Mouse (Mus musculus): ENCODE data around the gene Sfta2. TPM values are rescaled to one million over a fixed set of nuclear protein-coding genes. Genes with fewer than 3 reads are reported as not detected.
A peak's percentile ranks its signal among the peaks of the same experiment; 100 is the strongest.

The Sfta2 gene
- polyA plus RNA-seq, 1 experiment from 2014 or later: not detected

DNA sequence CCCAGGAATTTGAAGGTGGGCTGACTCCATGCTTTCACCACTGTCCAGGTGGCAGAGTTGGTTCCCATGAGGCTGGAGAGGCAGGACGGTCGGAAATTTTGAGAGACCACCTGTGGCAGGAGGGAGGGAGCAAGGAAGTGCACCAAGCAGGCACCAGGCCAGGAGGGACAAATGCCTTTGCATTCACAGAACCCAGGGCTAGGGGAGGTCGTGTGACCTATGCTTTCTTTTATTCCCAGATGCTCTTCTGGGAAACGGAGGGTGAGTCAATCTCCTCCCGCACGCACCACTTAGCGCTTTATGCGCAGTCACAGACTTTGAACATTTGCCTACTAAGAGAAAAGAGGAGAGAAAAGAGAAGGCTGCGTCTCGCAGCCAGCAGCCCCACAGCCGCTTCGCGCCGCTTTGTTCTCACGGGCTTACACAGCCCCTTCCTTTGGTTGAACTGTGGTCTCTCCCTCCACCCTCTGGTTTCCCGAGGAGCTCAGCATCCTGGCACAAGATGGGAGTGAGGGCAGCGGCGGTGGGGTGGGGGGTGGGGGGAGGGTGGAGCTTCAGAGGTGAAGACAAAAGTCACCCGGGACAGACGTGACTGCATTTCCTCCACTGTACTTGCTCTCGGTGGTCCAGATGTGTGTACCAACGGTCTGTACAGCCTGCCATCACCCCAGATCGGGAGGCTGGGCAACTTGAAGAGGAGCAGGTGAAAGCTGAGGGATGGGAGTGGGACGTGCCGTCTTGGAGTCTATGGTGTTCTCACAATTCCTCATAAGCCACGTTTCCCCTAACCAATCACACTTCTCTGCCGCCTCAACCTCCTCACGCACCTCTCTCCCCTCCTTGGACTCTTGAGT, 32.0 kb upstream of the Sfta2 start:
- peak; percentile 48; the same call in 1 of the 2 replicates for ATAC-seq (ENCODE audit: insufficient number of reproducible peaks, low FRiP score)

GRCm38 (mm10) chr17:35570836-35571235, 30.5 kb upstream of the Sfta2 start:
- Histone ChIP-seq H3K4me3 (no peak overlapping the region), H3K4me1 (replicated peaks) (peaks cover 9% of the 10 kb centered on the region), H3K27me3 (replicated peaks) (peaks cover 57% of the 10 kb centered on the region), H3K9me3 (replicated peaks) (no peaks in the 10 kb centered on the region; the same call in 1 of the 2 replicates), H3K27ac (ENCODE audit: poor library complexity, severe bottlenecking) (no peak overlapping the region), H3K9ac (no peak overlapping the region), H3K4me2 (no peak overlapping the region), H3K36me3 (no peaks in the 10 kb centered on the region)
- WGBS: 78% methylated on average over 14 of the region's 14 CpGs
- ATAC-seq (ENCODE audit: insufficient number of reproducible peaks, low FRiP score): no peak

More for the DNA sequence above, 32.0 kb upstream of the Sfta2 start:
- Histone ChIP-seq H3K4me3 (peak overlapping the region; percentile 37), H3K27ac (ENCODE audit: poor library complexity, severe bottlenecking) (no peak overlapping the region), H3K36me3 (no peaks in the 10 kb centered on the region), H3K4me1 (replicated peaks) (peaks cover 9% of the 10 kb centered on the region), H3K9ac (peak overlapping the region; percentile 55), H3K27me3 (replicated peaks) (peaks cover 49% of the 10 kb centered on the region), H3K4me2 (peak overlapping the region; percentile 72), H3K9me3 (replicated peaks) (no peaks in the 10 kb centered on the region; the same call in 1 of the 2 replicates)
- 4% methylated on average over 28 of the region's 28 CpGs for WGBS

DNA sequence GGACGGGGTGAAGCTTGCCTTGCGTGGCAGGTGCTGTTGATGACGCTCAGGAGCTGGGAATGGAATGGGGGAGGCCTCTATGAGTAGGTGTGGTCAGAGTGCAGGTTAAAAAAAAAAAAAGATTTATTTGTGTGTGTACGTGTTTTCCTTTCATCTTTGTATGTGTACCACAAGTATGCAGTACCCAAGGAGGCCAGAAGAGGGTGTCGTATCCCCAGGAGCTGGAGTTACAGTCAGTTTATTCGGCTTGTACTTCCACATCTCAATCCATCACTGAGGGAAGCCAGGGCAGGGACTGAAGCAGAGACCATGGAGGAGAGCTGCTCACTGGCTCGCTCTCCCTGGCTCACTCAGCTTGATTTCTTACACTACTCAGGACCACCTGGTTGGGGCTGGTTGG, 29.9 kb upstream of the Sfta2 start:
- Histone ChIP-seq H3K4me1 (replicated peaks) (peaks cover 9% of the 10 kb centered on the region), H3K27ac (ENCODE audit: poor library complexity, severe bottlenecking) (no peak overlapping the region), H3K4me3 (no peak overlapping the region), H3K4me2 (no peak overlapping the region), H3K27me3 (replicated peaks) (peaks cover 56% of the 10 kb centered on the region), H3K36me3 (no peaks in the 10 kb centered on the region), H3K9me3 (replicated peaks) (no peaks in the 10 kb centered on the region; the same call in 1 of the 2 replicates), H3K9ac (no peak overlapping the region)
- WGBS: 91% methylated on average over 7 of the region's 7 CpGs
- ATAC-seq (ENCODE audit: insufficient number of reproducible peaks, low FRiP score): no peak

DNA sequence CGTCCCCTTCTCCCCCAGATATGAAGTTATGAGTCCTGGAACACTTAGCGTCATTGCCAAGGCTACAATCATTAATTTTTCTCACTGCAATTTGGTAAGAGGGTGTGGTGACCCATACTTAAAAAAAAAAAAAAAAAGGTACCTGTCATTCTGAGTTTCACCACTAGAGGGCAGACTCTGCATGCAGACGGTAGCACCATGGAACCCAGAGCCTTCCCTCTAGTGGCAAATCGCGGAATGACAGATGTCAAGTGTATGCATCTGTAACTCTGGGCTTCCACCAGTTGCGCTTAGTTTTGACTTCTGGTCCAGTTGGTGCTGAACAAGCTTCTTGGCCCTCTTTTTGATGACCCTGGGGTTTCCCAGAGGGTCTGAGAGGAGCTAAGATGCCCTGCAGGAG, 23.1 kb upstream of the Sfta2 start:
- ATAC-seq (ENCODE audit: insufficient number of reproducible peaks, low FRiP score): no peak
- H3K9me3 ChIP-seq (replicated peaks): no peaks in the 10 kb centered on the region
- no peak overlapping the region for H3K9ac ChIP-seq
- H3K4me3 ChIP-seq: no peak overlapping the region
- no peak overlapping the region for H3K4me2 ChIP-seq
- H3K27ac ChIP-seq (ENCODE audit: poor library complexity, severe bottlenecking): no peak overlapping the region
- no peaks in the 10 kb centered on the region for H3K36me3 ChIP-seq
- peaks cover 22% of the 10 kb centered on the region for H3K27me3 ChIP-seq (replicated peaks)
- no peaks in the 10 kb centered on the region for H3K4me1 ChIP-seq (replicated peaks)
- WGBS: 18% methylated on average over 6 of the region's 6 CpGs

DNA sequence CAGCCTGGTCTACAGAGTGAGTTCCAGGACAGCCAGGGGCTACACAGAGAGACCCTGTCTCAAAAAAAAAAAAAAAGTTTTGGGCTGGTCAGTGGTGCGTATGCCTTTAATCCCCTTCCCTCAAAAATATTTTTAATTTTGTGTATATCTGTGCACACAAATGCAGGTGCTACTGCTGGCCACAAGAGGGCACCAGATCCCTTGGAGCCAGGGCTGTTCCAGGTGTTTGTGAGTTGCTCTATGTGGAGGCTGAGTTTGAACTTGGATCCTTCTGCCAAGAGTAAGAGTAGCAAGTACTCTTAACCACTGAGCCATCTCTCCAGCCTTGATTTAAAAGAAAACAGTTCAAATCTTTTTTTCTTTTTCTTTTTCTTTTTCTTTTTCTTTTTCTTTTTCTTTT, 18.4 kb upstream of the Sfta2 start:
- Histone ChIP-seq H3K36me3 (no peaks in the 10 kb centered on the region), H3K27me3 (replicated peaks) (no peaks in the 10 kb centered on the region), H3K4me3 (no peak overlapping the region), H3K9me3 (replicated peaks) (0 out of 2 replicates have a peak, but pooled peaks cover 4% of the 10 kb centered on the region), H3K4me1 (replicated peaks) (0 out of 2 replicates have a peak, but pooled peaks cover 3% of the 10 kb centered on the region), H3K9ac (no peak overlapping the region), H3K4me2 (no peak overlapping the region), H3K27ac (ENCODE audit: poor library complexity, severe bottlenecking) (no peak overlapping the region)
- no peak for ATAC-seq (ENCODE audit: insufficient number of reproducible peaks, low FRiP score)
- 81% methylated on average over 1 of the region's 1 CpGs for WGBS

DNA sequence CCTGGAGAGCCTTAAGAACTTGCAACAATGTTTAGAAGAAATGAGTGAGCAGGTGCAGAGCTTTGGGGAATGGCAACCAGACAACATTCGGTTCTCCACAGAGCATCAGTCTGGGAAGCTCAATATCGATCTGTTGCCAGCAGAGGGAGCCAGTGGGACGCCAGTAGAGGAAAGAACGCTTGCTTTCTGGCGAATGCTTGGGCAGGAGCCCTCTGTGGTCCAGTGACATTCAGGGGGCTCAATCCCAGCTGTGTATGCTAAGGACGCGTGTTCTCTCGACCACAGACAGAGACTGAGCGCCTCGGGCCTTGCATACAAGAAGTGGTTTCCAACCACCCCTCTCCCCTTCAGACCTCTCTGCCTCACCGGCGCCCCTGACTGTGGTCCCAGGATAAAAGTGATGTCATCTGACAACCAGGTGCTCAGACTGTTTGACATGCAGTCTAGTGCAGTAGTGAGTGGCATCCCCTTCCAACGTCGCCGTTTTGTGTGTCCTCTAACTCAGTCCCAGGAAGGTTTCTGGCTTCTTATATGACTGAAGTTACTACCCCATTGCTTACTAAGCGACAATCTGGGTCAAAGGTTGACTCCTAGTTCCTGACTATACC, 16.9 kb upstream of the Sfta2 start:
- Histone ChIP-seq H3K4me3 (no peak overlapping the region), H3K27me3 (replicated peaks) (no peaks in the 10 kb centered on the region), H3K36me3 (no peaks in the 10 kb centered on the region), H3K4me2 (peak overlapping the region; percentile 47), H3K27ac (ENCODE audit: poor library complexity, severe bottlenecking) (no peak overlapping the region), H3K9ac (no peak overlapping the region), H3K9me3 (replicated peaks) (0 out of 2 replicates have a peak, but pooled peaks cover 4% of the 10 kb centered on the region), H3K4me1 (replicated peaks) (0 out of 2 replicates have a peak, but pooled peaks cover 3% of the 10 kb centered on the region)
- 15% methylated on average over 16 of the region's 16 CpGs for WGBS
- no peak for ATAC-seq (ENCODE audit: insufficient number of reproducible peaks, low FRiP score)

DNA sequence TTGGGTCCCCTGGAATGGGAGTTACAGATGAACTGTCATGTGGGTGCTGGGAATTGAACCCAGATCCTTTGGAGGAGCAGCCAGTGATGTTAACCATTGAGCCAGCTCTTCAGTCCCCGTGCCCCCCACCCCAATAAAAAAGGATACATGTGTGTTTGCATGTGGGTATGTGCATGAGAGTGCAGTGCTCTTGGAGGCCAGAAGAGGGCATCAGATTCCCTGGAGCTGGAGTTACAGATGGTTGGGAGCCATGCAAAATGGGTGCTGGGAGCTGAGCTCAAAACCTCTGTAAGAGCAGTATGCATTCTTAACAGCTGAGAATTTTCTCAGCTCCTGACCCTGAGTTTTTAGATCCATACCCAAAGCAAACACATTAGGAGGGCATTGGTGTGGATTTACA, 14.1 kb upstream of the Sfta2 start:
- Histone ChIP-seq H3K27me3 (replicated peaks) (no peaks in the 10 kb centered on the region), H3K9me3 (replicated peaks) (0 out of 2 replicates have a peak, but pooled peaks cover 4% of the 10 kb centered on the region), H3K27ac (ENCODE audit: poor library complexity, severe bottlenecking) (no peak overlapping the region), H3K9ac (no peak overlapping the region), H3K4me3 (no peak overlapping the region), H3K4me2 (no peak overlapping the region), H3K36me3 (no peaks in the 10 kb centered on the region), H3K4me1 (replicated peaks) (0 out of 2 replicates have a peak, but pooled peaks cover 3% of the 10 kb centered on the region)
- WGBS: 81% methylated on average over 1 of the region's 1 CpGs
- no peak for ATAC-seq (ENCODE audit: insufficient number of reproducible peaks, low FRiP score)

DNA sequence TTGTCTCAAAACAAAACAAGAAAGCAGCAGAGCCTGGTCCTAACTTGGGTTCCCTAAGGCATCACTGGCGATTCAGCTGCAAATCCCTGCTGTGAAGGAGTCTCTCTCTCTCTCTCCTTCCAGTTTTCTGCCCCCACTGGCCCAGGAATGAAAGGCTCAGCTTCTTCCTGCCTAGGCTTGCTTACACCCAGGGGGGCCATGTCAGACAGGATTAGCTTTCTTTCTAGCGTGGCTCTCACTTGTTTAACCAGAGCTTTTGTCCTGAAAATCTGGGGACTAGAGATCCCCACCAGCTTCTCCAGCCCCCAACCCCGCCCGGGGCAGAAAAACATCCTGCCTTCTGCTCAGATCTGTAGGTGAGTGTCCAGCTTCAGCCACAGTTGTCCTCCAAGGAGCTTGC, 13.0 kb upstream of the Sfta2 start:
- WGBS: 32% methylated on average over 4 of the region's 4 CpGs
- no peaks in the 10 kb centered on the region for H3K36me3 ChIP-seq
- H3K4me1 ChIP-seq (replicated peaks): 0 out of 2 replicates have a peak, but pooled peaks cover 3% of the 10 kb centered on the region
- no peak overlapping the region for H3K4me3 ChIP-seq
- ATAC-seq (ENCODE audit: insufficient number of reproducible peaks, low FRiP score): no peak
- no peak overlapping the region for H3K9ac ChIP-seq
- H3K9me3 ChIP-seq (replicated peaks): 0 out of 2 replicates have a peak, but pooled peaks cover 4% of the 10 kb centered on the region
- H3K27ac ChIP-seq (ENCODE audit: poor library complexity, severe bottlenecking): no peak overlapping the region
- H3K27me3 ChIP-seq (replicated peaks): no peaks in the 10 kb centered on the region
- H3K4me2 ChIP-seq: no peak overlapping the region

DNA sequence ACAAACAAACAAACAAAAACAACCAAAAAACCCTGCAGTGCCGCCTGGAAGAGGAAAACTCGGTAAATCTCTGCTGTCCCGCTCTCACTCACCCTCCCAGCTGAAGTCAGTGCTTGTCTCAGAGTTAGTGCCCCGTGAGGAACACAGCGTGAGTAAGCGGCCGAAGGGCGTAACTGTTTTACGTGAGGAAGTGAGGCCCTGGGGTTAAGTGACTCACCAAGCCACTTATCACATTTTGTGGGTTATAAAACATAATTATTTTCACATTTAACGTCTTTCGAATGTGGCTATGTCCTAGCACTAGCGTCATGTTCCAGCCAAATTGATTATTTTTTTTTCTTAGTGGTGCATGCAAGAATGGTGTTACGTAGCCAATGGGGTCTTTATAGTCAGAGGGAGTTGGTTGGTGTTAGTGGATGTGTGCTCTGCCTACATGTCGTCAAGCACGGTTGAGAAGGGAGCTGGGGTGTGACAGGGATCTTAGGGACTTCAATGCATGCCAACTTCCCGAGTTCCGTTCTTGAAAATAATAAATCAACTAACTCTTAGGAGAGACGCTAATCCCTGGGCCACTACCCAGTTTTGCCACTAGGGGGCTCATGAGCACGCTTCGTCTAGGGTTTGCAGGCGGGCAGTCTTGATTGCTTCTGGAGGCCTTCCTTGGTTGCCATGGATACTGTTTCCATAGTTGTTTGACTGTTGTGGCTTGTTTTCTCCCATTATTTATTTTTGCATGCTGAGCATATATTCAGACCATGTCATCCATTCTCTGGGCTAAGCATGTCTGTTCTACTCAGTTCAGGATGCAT, 10.7 kb upstream of the Sfta2 start:
- Histone ChIP-seq H3K4me3 (no peak overlapping the region), H3K4me2 (no peak overlapping the region), H3K27me3 (replicated peaks) (no peaks in the 10 kb centered on the region), H3K27ac (ENCODE audit: poor library complexity, severe bottlenecking) (no peak overlapping the region), H3K9me3 (replicated peaks) (0 out of 2 replicates have a peak, but pooled peaks cover 4% of the 10 kb centered on the region), H3K4me1 (replicated peaks) (no peaks in the 10 kb centered on the region), H3K9ac (no peak overlapping the region), H3K36me3 (no peaks in the 10 kb centered on the region)
- no peak for ATAC-seq (ENCODE audit: insufficient number of reproducible peaks, low FRiP score)
- WGBS: 44% methylated on average over 21 of the region's 21 CpGs

DNA sequence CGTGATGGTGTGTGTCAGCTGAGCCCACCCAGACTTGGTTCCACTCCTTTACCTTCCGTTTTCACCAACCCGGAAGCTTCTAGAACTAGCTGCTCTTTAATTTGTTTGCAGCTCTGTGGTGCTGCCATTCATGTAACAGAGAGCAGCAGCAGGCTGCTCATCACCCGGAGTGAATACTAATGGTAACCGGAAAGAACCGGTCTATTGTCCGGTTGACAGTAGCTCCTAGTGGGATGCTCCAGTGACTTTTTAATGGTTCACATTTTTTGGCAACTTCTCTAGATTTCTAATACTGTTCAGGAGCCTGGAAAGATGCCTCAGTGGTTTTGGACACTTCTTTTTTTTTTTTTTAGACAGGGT, 10.2 kb upstream of the Sfta2 start:
- Histone ChIP-seq H3K4me3 (no peak overlapping the region), H3K4me2 (no peak overlapping the region), H3K27me3 (replicated peaks) (no peaks in the 10 kb centered on the region), H3K27ac (ENCODE audit: poor library complexity, severe bottlenecking) (no peak overlapping the region), H3K9ac (no peak overlapping the region), H3K4me1 (replicated peaks) (no peaks in the 10 kb centered on the region), H3K9me3 (replicated peaks) (peaks cover 4% of the 10 kb centered on the region; the same call in 1 of the 2 replicates), H3K36me3 (no peaks in the 10 kb centered on the region)
- 91% methylated on average over 7 of the region's 7 CpGs for WGBS
- ATAC-seq (ENCODE audit: insufficient number of reproducible peaks, low FRiP score): no peak

DNA sequence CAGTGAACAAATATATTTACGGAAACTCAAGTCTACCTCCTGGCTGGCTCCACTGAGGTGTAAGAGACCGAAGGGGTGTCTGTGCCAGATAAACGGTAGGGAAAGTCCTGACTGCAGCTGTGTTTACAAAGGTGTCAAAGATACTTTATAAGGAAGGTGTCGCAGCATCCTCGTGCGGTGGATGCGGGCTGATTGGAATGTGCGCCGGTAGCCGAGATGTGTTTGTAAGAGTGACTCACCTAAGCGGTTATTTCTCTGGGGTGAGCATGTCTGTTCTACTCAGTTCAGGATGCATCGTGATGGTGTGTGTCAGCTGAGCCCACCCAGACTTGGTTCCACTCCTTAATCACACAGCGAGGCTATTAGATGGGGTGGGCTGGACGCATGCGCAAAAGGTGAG, 9.6 kb upstream of the Sfta2 start:
- Histone ChIP-seq H3K4me3 (no peak overlapping the region), H3K9me3 (replicated peaks) (peaks cover 4% of the 10 kb centered on the region; the same call in 1 of the 2 replicates), H3K27ac (ENCODE audit: poor library complexity, severe bottlenecking) (no peak overlapping the region), H3K4me1 (replicated peaks) (no peaks in the 10 kb centered on the region), H3K4me2 (no peak overlapping the region), H3K36me3 (no peaks in the 10 kb centered on the region), H3K27me3 (replicated peaks) (no peaks in the 10 kb centered on the region), H3K9ac (no peak overlapping the region)
- 87% methylated on average over 15 of the region's 15 CpGs for WGBS
- ATAC-seq (ENCODE audit: insufficient number of reproducible peaks, low FRiP score): no peak
